1 mouse cellular context compared by ENCODE assay signal in the genomic region with DNA sequence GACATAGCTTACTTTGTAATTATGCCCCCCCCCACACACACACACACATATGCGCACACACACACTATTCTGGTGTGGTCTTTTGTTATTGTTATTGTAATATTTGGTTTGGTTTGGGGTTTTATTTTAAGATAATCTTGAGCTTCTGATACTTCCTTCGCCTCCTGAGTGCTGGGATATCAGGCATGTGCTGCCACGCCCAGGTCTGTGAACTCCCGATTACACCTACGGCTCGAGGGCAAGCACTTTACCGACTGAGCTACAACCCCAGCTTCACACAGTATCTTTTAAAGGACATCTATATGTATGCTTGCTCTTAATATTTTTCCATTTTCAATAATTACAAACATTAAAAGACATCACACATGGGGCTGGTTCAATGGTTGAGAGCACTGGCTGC.
A peak's percentile ranks its signal among the peaks of the same experiment; 100 is the strongest.
TF ChIP-seq lines count a peak whose summit lies in the region.

No protein-coding gene starts in this region.

TF ChIP-seq in MEL, 35 proteins besides CTCF, POLR2A, EP300 and RAD21 (continued from another document):
- TF ChIP-seq TBP (IDR thresholded peaks at IDR 0.05; ENCODE audit: low read depth, low read length) = 0 out of 2 replicates have a peak, but pooled peaks have one; percentile 20
- TF ChIP-seq JUND (IDR thresholded peaks at IDR 0.05; ENCODE audit: low read depth, low read length) = no peak
- no peak for TF ChIP-seq MYB (IDR thresholded peaks at IDR 0.05; ENCODE audit: low read depth, low read length)
- no peak for TF ChIP-seq SMC3 (IDR thresholded peaks at IDR 0.05; ENCODE audit: low read depth, low read length)
- peak; percentile 66; the same call in 1 of the 2 replicates for TF ChIP-seq MAFK (IDR thresholded peaks at IDR 0.05; ENCODE audit: borderline replicate concordance, low read depth, low read length)
- no peak for TF ChIP-seq POLR2AphosphoS5 (IDR thresholded peaks at IDR 0.05; ENCODE audit: borderline replicate concordance, low read depth, low read length)
- TF ChIP-seq MXI1 (IDR thresholded peaks at IDR 0.05; ENCODE audit: low read depth, low read length) = peak; percentile 72
- peak; percentile 95 for TF ChIP-seq RCOR1 (IDR thresholded peaks at IDR 0.05; ENCODE audit: low read depth, low read length)
- TF ChIP-seq ELF1 (IDR thresholded peaks at IDR 0.05; ENCODE audit: low read depth, low read length) = no peak
- TF ChIP-seq MEF2A (IDR thresholded peaks at IDR 0.05; ENCODE audit: extremely low read depth, insufficient replicate concordance, low read depth, low read length, poor library complexity, severe bottlenecking) = peak; percentile 83; the same call in 1 of the 2 replicates
- TF ChIP-seq NELFE (IDR thresholded peaks at IDR 0.05; ENCODE audit: low read depth, low read length) = no peak
- TF ChIP-seq GABPA (IDR thresholded peaks at IDR 0.05; ENCODE audit: low read depth, low read length) = no peak
- no peak for TF ChIP-seq ZKSCAN1 (IDR thresholded peaks at IDR 0.05; ENCODE audit: low read depth, low read length)
- TF ChIP-seq ZC3H11A (IDR thresholded peaks at IDR 0.05; ENCODE audit: low read depth, low read length) = no peak
- TF ChIP-seq CHD2 (IDR thresholded peaks at IDR 0.05; ENCODE audit: low read length) = no peak; the same call in 1 of the 2 replicates
- peak; percentile 91 for TF ChIP-seq ETS1 (IDR thresholded peaks at IDR 0.05; ENCODE audit: low read depth, low read length)
- 0 out of 2 replicates have a peak, but pooled peaks have one; percentile 47 for TF ChIP-seq ZMIZ1 (IDR thresholded peaks at IDR 0.05; ENCODE audit: low read depth, low read length)
- no peak for TF ChIP-seq ZNF384 (IDR thresholded peaks at IDR 0.05; ENCODE audit: low read depth, low read length)
- no peak for TF ChIP-seq HCFC1 (IDR thresholded peaks at IDR 0.05; ENCODE audit: low read depth, low read length)
- no peak for TF ChIP-seq KAT2A (conservative IDR thresholded peaks at IDR 0.05; ENCODE audit: low read depth, low read length)
- 0 out of 2 replicates have a peak, but pooled peaks have one; percentile 76 for TF ChIP-seq MYC (IDR thresholded peaks at IDR 0.05; ENCODE audit: low read depth, low read length)
- no peak for TF ChIP-seq POLR2AphosphoS2 (IDR thresholded peaks at IDR 0.05; ENCODE audit: low read length)
- TF ChIP-seq GATA1 (IDR thresholded peaks at IDR 0.05; ENCODE audit: low read depth, low read length) = peak; percentile 97
- no peak for TF ChIP-seq E2F4 (IDR thresholded peaks at IDR 0.05; ENCODE audit: borderline replicate concordance, low read depth, low read length)
- peak; percentile 61; the same call in 1 of the 2 replicates for TF ChIP-seq MAZ (IDR thresholded peaks at IDR 0.05; ENCODE audit: low read depth, low read length)
